Mouse (Mus musculus): ENCODE results near the gene Gm20521. TPM values are rescaled to one million over a fixed set of nuclear protein-coding genes. Genes with fewer than 3 reads are reported as not detected.

Gm20521 gene
- total RNA-seq, 2 experiments from 2014 or later, result 2.8 to 3.7 TPM

GRCm38 (mm10) chr14:54894296-54895151 lies 11.3 kb downstream of the Gm20521 start:
- intact Hi-C loops (cut with DNase I), result loop anchor here (1.0 to 5.0 kb wide), 2 partner anchors 120 to 198 kb away; partner anchors contain the start of genes Thtpa and Zfhx2
- H3K4me3 ChIP-seq, result peak overlapping the region; percentile 96
- H3K27ac ChIP-seq, result peak overlapping the region; percentile 98
- TF ChIP-seq CTCF (IDR thresholded peaks at IDR 0.05), result no peak
- peak in 1 of 2 experiments; percentile 57 for DNase-seq (ENCODE audit: extremely low spot score in 1 of 2, low spot score in 2 of 2)

DNA sequence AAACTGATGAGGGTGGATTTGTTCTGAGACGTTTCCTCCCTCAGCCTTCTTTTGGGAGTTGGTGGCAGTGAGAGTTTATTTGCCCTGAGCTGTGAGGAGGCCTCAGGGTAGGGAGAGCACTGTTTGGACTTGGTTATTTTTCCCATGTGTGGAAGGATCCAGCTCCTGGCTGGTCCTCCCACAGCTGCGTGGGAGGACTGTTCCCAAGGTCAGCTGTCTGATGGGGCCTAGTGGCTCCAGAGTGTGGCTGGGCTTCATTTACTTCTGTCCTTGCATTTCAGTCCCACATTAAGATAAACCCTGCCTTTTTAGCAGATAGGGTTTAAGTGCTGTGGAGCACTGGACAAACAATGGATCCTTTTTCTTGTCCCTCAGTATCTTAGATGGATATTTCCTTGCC lies 14.2 kb downstream of the Gm20521 start:
- no peak for DNase-seq (ENCODE audit: extremely low spot score in 1 of 2, low spot score in 2 of 2)
- Histone ChIP-seq H3K4me3 (no peak overlapping the region), H3K27ac (no peak overlapping the region)
- TF ChIP-seq CTCF (IDR thresholded peaks at IDR 0.05), result no peak
- intact Hi-C loops (cut with DNase I), result loop anchor here (5.0 kb wide), 1 partner anchor 195 kb away; the partner anchor contains the start of genes Thtpa and Zfhx2

DNA sequence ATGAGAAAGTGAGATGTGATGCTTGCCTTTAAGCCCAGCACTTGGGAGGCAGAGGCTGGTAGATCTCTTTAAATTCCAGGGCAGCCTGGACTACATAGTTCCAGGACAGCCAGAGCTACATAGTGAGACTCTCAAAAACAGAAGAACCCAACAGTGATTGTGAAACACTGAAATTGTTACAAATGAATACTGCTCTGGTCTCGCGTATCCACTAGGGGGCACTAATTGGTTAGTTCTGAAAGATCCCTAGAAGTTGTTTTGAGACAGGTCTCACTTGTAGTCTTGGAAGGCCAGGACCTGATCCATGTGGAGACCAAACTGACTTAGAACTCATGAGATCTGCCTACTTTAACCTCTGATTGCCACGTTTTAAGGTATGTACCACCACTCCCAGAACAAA lies 17.1 kb downstream of the Gm20521 start:
- DNase-seq (ENCODE audit: extremely low spot score in 1 of 2, low spot score in 2 of 2), result peak; percentile 52 to 69
- peak; percentile 88 for TF ChIP-seq CTCF (IDR thresholded peaks at IDR 0.05)
- Histone ChIP-seq H3K4me3 (no peak overlapping the region), H3K27ac (no peak overlapping the region)
- intact Hi-C loops (cut with DNase I), result loop anchor here (1.0 to 2.0 kb wide), 2 partner anchors 39 to 114 kb away; partner anchors contain the start of gene Ngdn

DNA sequence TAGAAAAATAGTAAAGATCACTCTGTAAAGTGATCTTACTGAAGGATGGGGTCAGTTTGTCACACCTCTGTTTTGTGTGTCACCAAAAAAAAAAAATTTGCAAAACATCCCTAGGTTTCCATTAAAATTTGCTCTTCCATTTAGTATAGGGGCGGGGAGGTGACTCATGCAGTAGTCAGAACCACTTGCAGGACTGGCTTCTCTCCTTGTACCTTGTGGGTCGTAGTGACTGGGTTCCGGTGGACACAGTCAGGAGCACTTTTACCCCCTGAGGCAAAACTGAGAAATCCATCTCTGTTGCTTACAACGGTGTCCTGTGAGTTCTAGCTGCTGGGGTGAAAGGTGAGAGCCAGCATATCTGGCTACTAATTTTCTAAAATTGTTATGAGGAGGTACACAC lies 20.4 kb downstream of the Gm20521 start:
- no peak for DNase-seq (ENCODE audit: extremely low spot score in 1 of 2, low spot score in 2 of 2)
- no peak for TF ChIP-seq CTCF (IDR thresholded peaks at IDR 0.05)
- intact Hi-C loops (cut with DNase I), result no loop called here
- no peak overlapping the region for H3K4me3 ChIP-seq
- no peak overlapping the region for H3K27ac ChIP-seq

DNA sequence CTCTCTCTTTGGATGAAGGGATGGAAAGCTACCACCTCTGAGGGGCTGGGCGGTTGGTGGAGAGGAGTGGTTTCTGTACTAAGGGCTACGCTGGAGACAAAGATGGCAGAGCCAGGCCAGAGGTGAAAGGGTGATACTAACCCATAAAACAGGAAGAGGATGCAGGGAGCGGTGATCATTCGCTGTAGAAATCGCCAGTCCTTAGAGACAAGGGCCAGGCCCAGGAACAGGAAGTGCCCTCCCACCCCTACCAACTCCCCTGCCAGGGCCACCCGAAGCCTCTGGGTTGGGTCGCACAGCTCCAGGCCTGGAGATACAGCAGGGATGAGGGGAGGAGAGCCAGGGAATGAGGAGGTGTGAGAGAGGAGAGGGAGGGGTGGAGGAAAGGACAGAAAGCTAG lies 25.4 kb downstream of the Gm20521 start:
- Histone ChIP-seq H3K27ac (peak overlapping the region; percentile 50; the same call in 1 of the 2 replicates), H3K4me3 (no peak overlapping the region)
- intact Hi-C loops (cut with DNase I), result no loop called here
- TF ChIP-seq CTCF (IDR thresholded peaks at IDR 0.05), result no peak
- DNase-seq (ENCODE audit: extremely low spot score in 1 of 2, low spot score in 2 of 2), result no peak

DNA sequence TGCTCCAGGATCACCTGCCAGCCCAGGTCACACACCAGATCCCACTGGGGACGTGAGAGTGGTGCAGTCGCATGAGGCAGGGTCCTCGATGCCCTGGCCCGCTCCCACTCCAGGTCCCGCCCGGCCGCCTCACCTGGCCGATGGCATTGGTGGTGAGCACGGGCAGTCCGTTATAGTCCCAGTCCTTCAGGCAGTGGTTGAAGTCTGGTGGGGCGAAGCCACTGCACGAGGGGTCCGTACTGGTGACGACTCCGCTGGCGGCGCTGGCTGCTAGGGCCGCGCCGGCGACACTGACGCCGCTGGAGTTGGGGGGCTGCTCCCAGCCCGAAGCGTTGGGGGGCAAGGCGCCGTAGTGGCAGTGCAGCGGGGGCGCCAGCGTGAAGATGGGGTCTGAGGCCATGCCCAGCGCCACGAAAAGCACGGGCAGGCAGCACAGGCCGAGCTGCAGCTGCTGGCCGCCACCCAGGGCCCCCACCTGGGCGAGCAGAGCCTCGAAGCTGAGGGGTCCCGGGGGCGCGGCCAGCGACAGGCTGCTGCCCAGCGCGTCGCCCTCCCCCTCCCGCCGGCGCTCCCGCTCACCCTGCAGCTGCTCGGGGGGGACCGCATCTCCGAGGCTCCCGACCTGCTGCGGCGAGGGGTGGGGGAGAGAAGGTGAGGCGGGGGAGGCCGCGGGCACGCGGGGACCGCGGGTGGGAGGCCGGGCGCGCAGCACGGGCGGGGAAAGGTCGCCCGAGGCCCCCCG lies 29.0 kb downstream of the Gm20521 start:
- TF ChIP-seq CTCF (IDR thresholded peaks at IDR 0.05), result no peak
- Histone ChIP-seq H3K4me3 (peak overlapping the region; percentile 99), H3K27ac (peak overlapping the region; percentile 99)
- DNase-seq (ENCODE audit: extremely low spot score in 1 of 2, low spot score in 2 of 2), result peak; percentile 34 to 35
- intact Hi-C loops (cut with DNase I), result loop anchor here (5.0 kb wide), 1 partner anchor 185 kb away; no protein-coding TSS in a partner anchor

GRCm38 (mm10) chr14:54912886-54913285 lies 29.6 kb downstream of the Gm20521 start, which contains the start of gene Slc22a17:
Slc22a17 (minus strand) TSS chr14:54913132.
- intact Hi-C loops (cut with DNase I), result loop anchor here (5.0 kb wide), 1 partner anchor 184 kb away; no protein-coding TSS in a partner anchor
- no peak for TF ChIP-seq CTCF (IDR thresholded peaks at IDR 0.05)
- DNase-seq (ENCODE audit: extremely low spot score in 1 of 2, low spot score in 2 of 2), result peak; percentile 82 to 84
- peak within 1 kb of the TSS; percentile 99 for H3K4me3 ChIP-seq
- H3K27ac ChIP-seq, result peak within 1 kb of the TSS; percentile 99

- no peak for TF ChIP-seq CTCF (IDR thresholded peaks at IDR 0.05)
- H3K4me3 ChIP-seq, result peak overlapping the region; percentile 99
- intact Hi-C loops (cut with DNase I), result loop anchor here (5.0 kb wide), 1 partner anchor 184 kb away; no protein-coding TSS in a partner anchor
- DNase-seq (ENCODE audit: extremely low spot score in 1 of 2, low spot score in 2 of 2), result no peak
- peak overlapping the region; percentile 99 for H3K27ac ChIP-seq
Measured at GRCm38 (mm10) chr14:54913343-54913742, 30.1 kb downstream of the Gm20521 start.

DNA sequence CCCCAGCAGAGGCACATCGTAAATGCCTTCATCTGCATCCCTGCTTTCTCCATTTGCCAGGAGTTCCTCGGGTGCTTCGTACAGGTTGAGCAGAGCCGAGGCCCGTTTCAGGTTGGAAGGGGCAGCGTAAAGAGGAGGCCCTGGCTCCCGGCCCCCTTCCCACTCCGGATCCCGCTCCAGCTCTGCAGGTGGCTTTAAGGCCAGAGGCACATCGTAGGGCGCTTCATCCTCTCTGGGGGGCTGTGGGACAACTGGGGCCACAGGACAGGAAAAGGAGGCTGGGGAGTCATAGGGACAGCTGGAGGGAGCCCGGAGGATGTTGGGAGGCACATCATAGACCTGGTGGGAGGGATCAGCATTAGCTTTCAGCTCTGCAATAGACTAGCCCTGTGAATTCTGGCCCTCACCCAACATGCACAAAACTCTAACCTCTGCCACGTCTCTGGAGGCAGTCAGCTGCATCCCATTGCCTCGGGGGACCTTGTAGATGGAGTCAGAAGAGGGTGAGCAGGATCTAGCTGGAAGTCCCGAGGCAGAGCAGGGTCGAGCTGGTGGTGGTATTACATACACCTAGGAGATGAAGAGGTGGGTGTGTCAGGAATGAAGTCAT lies 36.9 kb downstream of the Gm20521 start:
- intact Hi-C loops (cut with DNase I), result no loop called here
- no peak for DNase-seq (ENCODE audit: extremely low spot score in 1 of 2, low spot score in 2 of 2)
- no peak for TF ChIP-seq CTCF (IDR thresholded peaks at IDR 0.05)
- H3K4me3 ChIP-seq, result no peak overlapping the region
- no peak overlapping the region for H3K27ac ChIP-seq

DNA sequence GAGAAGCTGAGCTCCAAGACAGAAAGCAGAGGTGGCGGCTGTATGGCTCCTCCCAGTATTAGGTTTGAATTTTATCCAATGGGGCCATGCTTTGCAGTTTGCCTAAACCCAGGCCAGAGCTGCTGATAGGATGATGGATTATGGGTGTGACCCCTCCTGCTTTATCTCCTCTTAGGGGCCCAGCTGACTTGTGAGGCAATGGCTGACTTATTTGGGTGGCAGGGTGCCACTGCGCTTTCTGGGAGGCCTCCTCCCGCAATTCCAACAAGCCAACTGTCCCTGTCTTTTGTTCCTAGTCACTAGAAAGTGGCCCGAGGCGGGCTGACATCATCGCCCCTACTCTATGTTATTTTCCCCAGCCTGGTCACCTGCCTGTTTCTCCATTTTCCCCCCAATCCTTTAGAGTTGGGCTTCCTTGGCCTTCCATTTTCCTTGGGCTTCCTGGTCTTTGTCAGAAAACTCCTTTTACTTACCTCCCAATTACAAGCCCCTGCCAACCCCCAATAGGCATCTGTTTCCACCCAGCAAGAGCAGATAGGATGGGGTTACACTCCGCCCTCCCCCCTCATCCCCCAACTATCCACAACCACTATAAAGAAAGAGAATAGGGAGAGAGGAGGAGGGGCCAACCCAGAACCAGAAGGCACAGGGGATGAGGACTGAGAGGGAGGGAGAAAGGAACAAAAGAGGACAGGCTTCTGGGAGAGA lies 41.6 kb downstream of the Gm20521 start:
- TF ChIP-seq CTCF (IDR thresholded peaks at IDR 0.05), result no peak
- intact Hi-C loops (cut with DNase I), result no loop called here
- H3K27ac ChIP-seq, result no peak overlapping the region; the same call in 1 of the 2 replicates
- no peak for DNase-seq (ENCODE audit: extremely low spot score in 1 of 2, low spot score in 2 of 2)
- H3K4me3 ChIP-seq, result no peak overlapping the region

All from left cerebral cortex, adult 2 months (tissue).